In the genomic region with DNA sequence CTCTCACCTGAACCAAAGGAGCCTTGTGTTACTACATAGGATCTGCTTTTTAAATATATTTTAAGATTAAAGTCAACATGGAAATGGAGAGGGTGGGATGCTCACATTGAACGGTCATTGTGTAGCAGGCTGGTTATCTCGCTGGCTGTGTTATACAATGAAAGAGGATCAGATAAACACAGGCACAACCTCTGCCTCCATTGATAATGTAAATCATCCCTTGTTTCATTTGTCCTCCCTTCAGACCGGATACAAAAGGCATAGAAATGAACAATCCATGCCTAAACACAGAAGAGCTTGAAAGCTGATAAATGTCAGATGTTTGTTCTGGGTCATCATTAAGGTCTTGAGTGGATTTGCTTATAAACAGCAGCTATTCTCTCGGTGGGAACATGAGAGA, we compare ENCODE assay signal across 17 mouse cellular contexts.
A peak's percentile ranks its signal among the peaks of the same experiment; 100 is the strongest.
DNase-seq lines count a peak whose midpoint lies in the region; ATAC-seq and TF ChIP-seq lines count a peak whose summit lies in the region.
"Had no signal": no experiment of that assay in that cellular context is flagged by ENCODE, and none has a peak within 500 bp of the region (broad histone marks: within the 10 kb centered on the region; RNA-seq: fewer than 3 reads in every experiment).

No protein-coding gene starts in this region.

- H3K4me1 ChIP-seq in hindbrain, embryonic 14.5 days (replicated peaks; ENCODE audit: control insufficient read depth, insufficient read depth, low read length): peaks cover 13% of the 10 kb centered on the region
- H3K4me1 ChIP-seq in hindbrain, embryonic 10.5 days (replicated peaks): peaks cover 42% of the 10 kb centered on the region
- peaks cover 11% of the 10 kb centered on the region; the same call in 1 of the 2 replicates for H3K4me1 ChIP-seq in G1E (ENCODE audit: insufficient read depth, low read depth, low read length)
- H3K4me1 ChIP-seq: embryonic facial prominence, embryonic 12.5 days had no signal

- H3K4me3 ChIP-seq in hindbrain, embryonic 14.5 days (replicated peaks; ENCODE audit: low read length): no peak overlapping the region
- H3K4me3 ChIP-seq in hindbrain, embryonic 10.5 days: no peak overlapping the region
- no peak overlapping the region for H3K4me3 ChIP-seq in G1E (ENCODE audit: low read depth, low read length)
- H3K4me3 ChIP-seq: embryonic facial prominence, embryonic 12.5 days; forebrain, embryonic 15.5 days; heart, adult 2 months; heart, embryonic 12.5 days; hindbrain, embryonic 12.5 days had no signal

- no peak for TF ChIP-seq CTCF in G1E (IDR thresholded peaks at IDR 0.05; ENCODE audit: low read depth, low read length)

- DNase-seq in hindbrain, embryonic 14.5 days (ENCODE audit: low spot score): no peak
- no peak for DNase-seq in hindbrain, embryonic 10.5 days (ENCODE audit: low spot score)
- DNase-seq in lung, postnatal 36 days: peak; percentile 12
- DNase-seq in lung, adult 18-20 months: no peak
- no peak for DNase-seq in G1E (ENCODE audit: low spot score)
- peak; percentile 34 for DNase-seq in mesoderm, embryonic 11.5 days (ENCODE audit: low read depth, low spot score)
- DNase-seq in left cerebral cortex, adult 18-20 months (ENCODE audit: low spot score in 2 of 2): no peak
- DNase-seq: adrenal gland, adult 8-10 months; adrenal gland, postnatal 36 days; cerebellum, adult 2 months; embryo, embryonic 11 days; gastrocnemius, postnatal 10 days; heart, adult 2 months had no signal

- H3K9ac ChIP-seq in hindbrain, embryonic 14.5 days: no peak overlapping the region
- H3K9ac ChIP-seq: embryonic facial prominence, embryonic 12.5 days; forebrain, embryonic 15.5 days; heart, embryonic 12.5 days; hindbrain, embryonic 12.5 days had no signal

- peak overlapping the region; percentile 7; the same call in 1 of the 2 replicates for H3K27ac ChIP-seq in hindbrain, embryonic 14.5 days
- no peak overlapping the region for H3K27ac ChIP-seq in hindbrain, embryonic 10.5 days
- H3K27ac ChIP-seq: embryonic facial prominence, embryonic 12.5 days; forebrain, embryonic 15.5 days; heart, adult 2 months; hindbrain, embryonic 12.5 days had no signal

- H3K4me2 ChIP-seq in hindbrain, embryonic 14.5 days (replicated peaks): no peak overlapping the region
- H3K4me2 ChIP-seq: embryonic facial prominence, embryonic 12.5 days; forebrain, embryonic 15.5 days; heart, embryonic 12.5 days; hindbrain, embryonic 12.5 days had no signal

- H3K9me3 ChIP-seq in hindbrain, embryonic 14.5 days (ENCODE audit: control insufficient read depth, low read length): no peaks in the 10 kb centered on the region
- no peaks in the 10 kb centered on the region for H3K9me3 ChIP-seq in hindbrain, embryonic 10.5 days
- H3K9me3 ChIP-seq in G1E (replicated peaks): no peaks in the 10 kb centered on the region
- H3K9me3 ChIP-seq: embryonic facial prominence, embryonic 12.5 days; forebrain, embryonic 15.5 days; heart, embryonic 12.5 days; hindbrain, embryonic 12.5 days had no signal

- ATAC-seq in hindbrain, embryonic 14.5 days (ENCODE audit: low FRiP score): no peak
- ATAC-seq in G1E (ENCODE audit: extremely low read depth, insufficient number of reproducible peaks, low FRiP score, poor library complexity, severe bottlenecking): peak; percentile 49; the same call in 1 of the 2 replicates
- ATAC-seq: forebrain, embryonic 15.5 days had no signal

- H3K36me3 ChIP-seq in hindbrain, embryonic 14.5 days (replicated peaks; ENCODE audit: control insufficient read depth, insufficient read depth): no peaks in the 10 kb centered on the region
- H3K36me3 ChIP-seq in hindbrain, embryonic 10.5 days: no peaks in the 10 kb centered on the region
- no peaks in the 10 kb centered on the region for H3K36me3 ChIP-seq in G1E (replicated peaks)
- H3K36me3 ChIP-seq: embryonic facial prominence, embryonic 12.5 days; forebrain, embryonic 15.5 days; heart, embryonic 12.5 days; hindbrain, embryonic 12.5 days had no signal

- 21% methylated on average over 4 of the region's 4 CpGs for WGBS in hindbrain, embryonic 14.5 days
- 31% methylated on average over 4 of the region's 4 CpGs for WGBS in hindbrain, embryonic 10.5 days

- H3K27me3 ChIP-seq in hindbrain, embryonic 14.5 days (ENCODE audit: control insufficient read depth, insufficient read depth, low read length): no peaks in the 10 kb centered on the region
- peaks cover 13% of the 10 kb centered on the region for H3K27me3 ChIP-seq in hindbrain, embryonic 10.5 days (ENCODE audit: insufficient read depth, poor library complexity, severe bottlenecking)
- no peaks in the 10 kb centered on the region for H3K27me3 ChIP-seq in G1E (ENCODE audit: insufficient read depth, low read length)
- H3K27me3 ChIP-seq: embryonic facial prominence, embryonic 12.5 days; forebrain, embryonic 15.5 days; heart, embryonic 12.5 days; hindbrain, embryonic 12.5 days had no signal

Comparison
In these comparisons a context has a peak if more than half of its experiments do, and no peak if none do; other contexts are left out.
1. DNase-seq: peak in lung, postnatal 36 days (single experiment) and mesoderm, embryonic 11.5 days (single experiment); none in hindbrain, embryonic 14.5 days (single experiment), hindbrain, embryonic 10.5 days (single experiment), lung, adult 18-20 months (0 of 2), G1E (single experiment) and left cerebral cortex, adult 18-20 months (0 of 2).